Mouse (Mus musculus): ENCODE data around the gene Dennd1a.

Dennd1a gene

DNA sequence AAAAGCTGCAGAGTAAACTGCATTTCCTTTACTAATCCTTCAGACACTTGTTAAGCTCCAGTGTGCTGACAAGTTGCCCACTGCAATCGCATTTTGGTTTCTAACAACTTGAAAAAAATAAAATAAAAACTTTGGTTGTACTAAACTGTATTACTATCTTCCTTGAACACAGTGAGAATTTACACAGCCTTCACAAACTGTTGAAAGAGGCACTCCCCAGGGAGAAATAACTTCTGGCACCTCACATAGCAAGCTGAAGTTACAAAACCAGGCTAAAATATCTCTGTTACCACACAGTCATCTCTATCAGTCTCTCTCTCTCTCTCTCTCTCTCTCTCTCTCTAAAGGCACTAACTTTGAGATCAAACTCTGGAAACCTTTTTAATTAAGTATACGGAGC is 63.4 kb downstream of the Dennd1a start:
- no peak for DNase-seq

DNA sequence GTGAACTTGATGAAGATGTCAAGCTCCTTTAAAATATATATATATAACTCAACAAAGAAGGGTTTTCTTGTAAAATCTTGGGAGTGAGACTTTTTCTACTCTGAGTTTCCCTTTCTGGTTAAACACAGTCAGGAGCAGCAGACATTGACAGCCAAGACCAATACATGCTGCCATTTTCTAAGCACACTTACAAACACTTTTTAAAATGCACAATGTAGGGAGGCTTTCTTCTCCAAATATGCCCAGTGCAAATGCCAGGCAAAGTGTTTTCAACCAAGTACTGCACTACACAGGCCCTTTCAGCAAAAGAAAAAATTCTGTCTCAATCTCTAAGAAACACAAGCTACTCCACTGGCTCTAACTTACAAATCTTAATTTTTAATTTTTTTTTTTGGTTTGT is 65.7 kb downstream of the Dennd1a start:
- no peak for DNase-seq

DNA sequence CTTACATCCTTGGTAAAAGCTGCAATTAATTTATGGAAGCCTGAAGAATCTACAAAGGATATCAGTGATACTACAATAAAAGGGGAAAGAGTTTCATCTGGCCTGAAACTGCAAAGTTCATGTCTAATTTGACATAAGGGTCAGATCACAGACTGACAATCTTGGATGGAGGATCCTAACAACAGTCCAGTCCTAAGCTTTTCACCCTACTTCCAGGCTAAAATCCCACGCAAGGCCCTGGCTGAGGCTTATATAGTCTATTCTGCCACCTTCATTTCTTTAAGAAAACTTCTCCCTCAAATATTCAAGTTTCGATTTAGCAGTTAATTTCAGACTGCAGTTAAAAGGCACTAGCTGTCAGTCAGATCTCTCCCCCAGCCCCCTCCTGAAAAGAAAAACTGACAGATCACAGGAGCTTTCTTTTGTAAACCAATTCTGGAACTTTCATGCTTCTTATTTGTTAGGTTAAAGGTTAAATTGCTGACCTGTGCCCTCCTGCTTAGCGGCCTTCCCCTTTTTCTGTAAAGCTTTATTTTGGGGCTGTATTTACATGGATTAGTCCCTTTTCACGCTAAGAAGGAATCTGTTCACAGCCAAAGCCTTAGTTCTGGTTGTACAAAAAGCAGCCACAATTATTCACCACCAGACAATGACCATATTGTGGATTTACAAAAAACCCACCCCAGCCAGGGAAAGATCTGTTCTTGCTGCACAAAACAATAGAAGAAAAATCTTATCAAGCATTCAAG is 66.3 kb downstream of the Dennd1a start:
- DNase-seq = no peak

- DNase-seq = no peak
These were observed 67.5 kb downstream of the Dennd1a start for GRCm38 (mm10) chr2:38219666-38220065.

DNA sequence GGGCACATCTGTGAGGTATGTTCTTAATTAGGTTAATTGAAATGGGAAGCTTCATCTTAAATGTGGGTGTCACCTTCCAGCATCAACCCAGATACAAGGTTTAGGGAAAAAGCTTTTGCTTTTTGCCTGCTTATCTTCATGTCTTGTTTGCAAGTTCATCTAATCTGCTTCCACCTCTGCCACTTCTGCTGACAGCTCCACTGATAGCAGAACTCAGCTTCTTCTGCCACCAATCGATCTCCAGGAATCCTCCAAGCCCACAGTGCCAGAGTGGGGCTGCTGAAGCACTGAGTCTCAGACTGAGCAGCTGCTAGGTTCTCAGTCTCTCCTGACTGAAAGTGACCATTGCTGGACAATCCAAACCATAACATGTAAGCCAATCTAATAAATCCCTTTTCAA is 74.1 kb downstream of the Dennd1a start:
- no peak for DNase-seq

GRCm38 (mm10) chr2:38211426-38211825 is 75.8 kb downstream of the Dennd1a start:
- DNase-seq = no peak

DNA sequence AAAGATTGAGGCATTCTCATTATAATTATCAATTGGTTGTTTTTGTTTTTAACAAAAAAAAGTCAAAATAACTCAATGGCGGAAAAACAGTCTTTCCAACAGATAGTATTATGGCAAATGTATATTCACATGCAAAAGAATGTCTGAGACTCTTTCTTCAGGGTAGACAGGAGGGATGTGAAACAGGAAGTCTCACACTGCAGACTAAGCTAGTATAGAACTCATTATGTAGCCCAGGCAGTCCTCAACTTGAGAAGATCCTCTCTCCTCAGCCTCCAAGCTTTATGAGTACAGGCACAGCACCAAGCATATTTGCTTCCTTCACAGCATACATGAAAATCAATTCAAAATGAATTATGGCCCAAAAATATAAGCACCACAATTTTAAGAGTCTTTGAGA is 79.4 kb downstream of the Dennd1a start:
- DNase-seq = no peak

- DNase-seq = no peak
These were observed 81.9 kb downstream of the Dennd1a start for GRCm38 (mm10) chr2:38205281-38205680.

- no peak for DNase-seq
These were observed 82.5 kb downstream of the Dennd1a start for GRCm38 (mm10) chr2:38204696-38205095.

DNA sequence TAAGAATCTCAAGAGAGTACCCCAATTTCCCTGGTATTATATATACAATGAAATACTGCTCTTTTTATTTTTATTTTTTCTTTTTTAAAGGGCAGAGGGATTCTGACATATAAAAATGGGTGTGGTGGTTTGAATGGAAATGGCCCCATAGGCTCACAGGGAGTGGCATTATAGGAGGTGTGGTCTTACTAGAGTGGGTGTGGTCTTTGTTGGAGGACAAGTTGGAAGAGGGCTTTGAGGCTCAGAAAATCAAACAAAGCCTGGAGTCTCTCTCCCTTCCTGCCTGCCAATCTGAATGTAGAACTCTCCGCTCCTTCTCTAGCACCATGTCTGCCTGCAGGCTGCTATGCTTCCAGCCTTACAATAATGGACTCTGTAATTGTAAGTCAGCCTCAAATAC is 89.1 kb downstream of the Dennd1a start:
- no peak for DNase-seq

DNA sequence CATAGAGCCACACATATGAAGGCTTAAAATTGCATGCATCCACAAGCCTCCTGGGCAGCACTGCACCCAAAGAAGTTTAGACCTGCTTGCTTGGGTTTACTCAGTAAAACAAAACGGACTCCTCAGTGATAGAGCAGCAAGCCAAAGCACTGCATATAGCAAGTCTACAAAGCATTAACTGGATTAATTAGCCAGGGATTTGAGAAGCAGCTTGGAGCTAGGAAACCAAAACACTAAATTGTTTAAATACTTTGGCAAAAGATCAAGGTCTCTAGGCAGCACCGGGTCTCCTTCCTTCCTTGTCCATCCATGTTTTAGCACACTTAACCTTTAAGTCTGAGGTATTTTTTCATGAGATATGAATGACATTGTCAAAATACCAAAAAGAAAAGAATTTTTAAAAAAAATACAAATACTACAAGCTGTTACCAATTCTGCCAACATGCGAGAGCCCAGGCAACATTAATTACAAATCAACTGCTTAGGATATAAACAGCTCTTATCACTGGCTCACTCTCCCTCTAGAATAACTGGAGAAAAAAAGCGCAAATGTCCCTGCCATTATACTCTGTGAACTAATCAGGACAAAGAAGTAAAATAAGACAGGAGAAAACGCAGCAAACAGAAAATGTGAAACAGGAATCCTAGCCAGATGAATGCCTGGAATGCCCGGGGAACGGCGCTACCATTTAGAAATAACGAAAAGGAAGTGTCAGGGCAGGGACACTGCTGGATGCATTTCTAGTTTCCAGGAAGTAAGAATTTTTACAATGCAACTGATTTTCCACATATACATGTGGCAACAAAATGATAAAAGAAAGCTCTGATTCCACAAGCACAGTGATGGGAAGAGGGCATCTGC is 90.8 kb downstream of the Dennd1a start:
- DNase-seq = no peak

DNA sequence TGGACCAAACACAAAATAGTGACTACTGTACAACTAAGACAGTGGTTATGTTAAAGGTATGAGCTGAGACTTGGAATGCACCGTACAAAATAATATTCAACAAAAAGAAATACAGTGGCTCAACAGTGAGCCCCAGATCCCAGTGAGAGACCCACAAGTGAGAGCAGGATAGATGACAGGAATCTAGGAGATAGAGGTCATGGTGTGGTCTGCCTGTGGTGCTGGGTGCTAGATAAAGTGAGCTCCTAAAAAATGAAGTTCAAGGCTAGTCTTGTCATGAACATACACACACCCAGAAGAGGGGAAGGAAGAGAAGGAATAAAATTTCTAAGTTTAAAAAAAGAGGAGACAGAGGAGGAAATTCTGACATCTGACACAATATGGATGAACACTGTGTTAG is 95.2 kb downstream of the Dennd1a start:
- DNase-seq = no peak

GRCm38 (mm10) chr2:38191601-38192000 is 95.6 kb downstream of the Dennd1a start:
- DNase-seq = no peak

GRCm38 (mm10) chr2:38186438-38186837 is 100.8 kb downstream of the Dennd1a start:
- peak; percentile 6 to 32 for DNase-seq

- no peak for DNase-seq
These were observed 102.2 kb downstream of the Dennd1a start for GRCm38 (mm10) chr2:38184977-38185376.

DNA sequence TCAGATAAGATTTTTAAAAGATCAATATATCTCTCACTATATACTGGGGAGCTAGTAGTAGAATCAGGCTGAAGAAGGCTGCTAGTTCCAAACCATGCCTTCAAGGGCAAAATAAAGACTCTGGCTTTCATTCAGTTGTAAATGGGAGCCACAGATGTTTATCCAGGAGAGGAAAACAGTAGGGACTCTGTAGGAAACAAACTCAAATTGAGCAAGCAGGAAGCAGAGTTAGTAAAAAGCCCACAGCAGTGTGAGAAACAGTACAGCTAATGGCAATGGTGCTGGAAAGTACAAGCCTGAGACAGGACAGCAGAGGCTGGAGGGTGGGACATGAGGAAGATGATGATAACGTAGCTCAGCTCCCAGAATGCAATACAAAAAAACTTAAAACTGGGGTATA is 103.3 kb downstream of the Dennd1a start:
- no peak for DNase-seq

DNA sequence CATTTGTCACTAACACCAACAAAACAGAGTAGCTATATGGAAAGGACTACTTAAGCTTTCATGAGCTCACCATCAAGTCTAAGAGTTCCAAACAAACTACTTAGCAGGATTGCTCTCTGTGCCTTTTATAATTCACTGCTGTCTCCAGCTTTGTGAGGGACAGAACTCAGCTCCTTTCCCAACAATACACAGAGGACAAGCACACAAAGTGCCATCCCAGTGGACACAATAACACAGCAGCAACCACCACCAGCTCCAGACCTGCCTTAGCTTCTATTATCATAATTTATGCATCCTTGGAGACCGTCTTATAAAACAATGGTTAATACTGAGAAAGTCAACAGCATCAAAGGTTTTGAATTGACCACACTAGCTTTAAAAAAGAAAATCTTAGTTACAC is 104.9 kb downstream of the Dennd1a start:
- no peak for DNase-seq

GRCm38 (mm10) chr2:38177583-38177978 is 109.6 kb downstream of the Dennd1a start:
- no peak for DNase-seq

GRCm38 (mm10) chr2:38176870-38177582 is 110.2 kb downstream of the Dennd1a start:
- DNase-seq = no peak

- no peak for DNase-seq
These were observed 111.9 kb downstream of the Dennd1a start for GRCm38 (mm10) chr2:38175276-38175675.

DNA sequence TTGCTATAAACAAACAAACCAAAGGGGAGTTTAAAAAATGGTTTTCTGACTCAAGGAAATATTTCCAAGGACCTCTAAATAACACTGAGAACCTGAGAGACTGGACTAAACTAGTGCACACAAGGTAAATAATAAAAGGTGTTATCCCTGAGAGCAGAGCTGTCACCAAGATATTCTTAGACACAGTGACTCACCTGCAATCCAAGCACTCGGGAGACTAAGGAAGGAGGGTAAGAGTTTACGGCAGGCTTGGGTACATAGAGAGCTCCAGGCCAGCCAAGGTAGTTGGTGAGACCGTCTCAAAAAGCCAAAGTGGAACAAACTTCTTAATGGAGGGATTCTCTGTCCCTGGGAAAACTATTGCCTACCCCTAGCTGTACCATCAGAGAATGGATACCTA is 118.6 kb downstream of the Dennd1a start:
- no peak for DNase-seq

DNA sequence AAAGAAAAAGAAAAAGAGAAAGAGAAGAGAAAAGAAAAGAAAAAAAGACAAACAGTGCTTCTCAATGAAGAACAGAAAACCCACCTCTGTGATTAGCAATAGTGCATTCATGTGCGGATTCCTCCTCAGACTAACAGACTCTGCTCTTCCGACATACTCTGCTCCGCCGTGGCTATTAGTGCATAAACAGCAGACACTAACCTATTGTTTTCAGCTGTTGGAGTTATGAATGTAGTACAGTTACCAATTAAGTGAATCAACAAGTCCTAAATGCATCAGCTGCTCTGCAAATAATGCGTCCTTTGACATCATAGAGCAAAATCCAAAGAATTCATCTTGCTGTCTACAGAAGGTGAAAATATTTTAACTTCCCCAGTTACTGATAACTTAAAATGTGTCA is 121.2 kb downstream of the Dennd1a start:
- DNase-seq = no peak

- no peak for DNase-seq
These were observed 122.7 kb downstream of the Dennd1a start for GRCm38 (mm10) chr2:38164326-38165035.

All from spleen, adult 18-20 months (tissue).